Mouse (Mus musculus): ENCODE measurements around the gene Spred2. TPM values are rescaled to one million over a fixed set of nuclear protein-coding genes. Genes with fewer than 3 reads are reported as not detected.

The Spred2 gene
- polyA plus RNA-seq, 1 experiment from 2014 or later, result 7.0 TPM

DNA sequence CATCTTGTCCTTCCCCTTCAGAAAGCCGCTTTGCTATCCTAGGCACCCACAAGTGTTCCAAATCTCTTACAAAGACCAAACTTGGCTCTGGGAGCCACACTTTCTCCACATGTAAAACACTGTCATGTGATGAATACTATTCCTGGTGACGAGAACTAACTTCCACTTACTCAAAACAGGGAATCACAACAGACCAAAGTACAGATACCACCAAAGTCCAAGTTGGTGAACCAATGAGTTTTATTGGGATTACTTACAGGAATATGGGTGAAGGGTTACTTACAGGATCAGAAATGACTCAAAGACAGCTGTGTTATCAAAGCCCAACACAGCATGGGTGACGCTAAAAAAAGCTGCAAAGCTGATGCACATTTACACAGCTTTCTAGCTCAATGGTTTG lies 30.9 kb upstream of the Spred2 start:
- H3K4me1 ChIP-seq (ENCODE audit: insufficient read depth), result 0 out of 2 replicates have a peak, but pooled peaks cover 3% of the 10 kb centered on the region
- no peak overlapping the region for H3K9ac ChIP-seq
- H3K27me3 ChIP-seq (ENCODE audit: insufficient read depth, low read length), result no peaks in the 10 kb centered on the region
- no peak for DNase-seq
- no peak overlapping the region for H3K4me3 ChIP-seq (ENCODE audit: low read depth, low read length)
- no peak for ATAC-seq (ENCODE audit: insufficient read depth)
- no peak overlapping the region for H3K4me2 ChIP-seq
- WGBS, result 88% methylated on average over 3 of the region's 3 CpGs
- no peak overlapping the region for H3K27ac ChIP-seq (ENCODE audit: low read depth)
- H3K9me3 ChIP-seq (ENCODE audit: low read depth, low read length), result no peaks in the 10 kb centered on the region
- H3K36me3 ChIP-seq (ENCODE audit: insufficient read depth), result no peaks in the 10 kb centered on the region
- no peak for TF ChIP-seq CTCF (IDR thresholded peaks at IDR 0.05; ENCODE audit: low read depth)

GRCm38 (mm10) chr11:19899621-19900020 lies 24.6 kb upstream of the Spred2 start:
- WGBS, result 63% methylated on average over 5 of the region's 5 CpGs
- no peaks in the 10 kb centered on the region; the same call in 1 of the 2 replicates for H3K9me3 ChIP-seq (ENCODE audit: low read depth, low read length)
- no peak overlapping the region for H3K4me3 ChIP-seq (ENCODE audit: low read depth, low read length)
- H3K4me2 ChIP-seq, result no peak overlapping the region
- H3K9ac ChIP-seq, result no peak overlapping the region
- TF ChIP-seq CTCF (IDR thresholded peaks at IDR 0.05; ENCODE audit: low read depth), result no peak
- H3K4me1 ChIP-seq (ENCODE audit: insufficient read depth), result no peaks in the 10 kb centered on the region
- H3K36me3 ChIP-seq (ENCODE audit: insufficient read depth), result no peaks in the 10 kb centered on the region
- no peak for DNase-seq
- ATAC-seq (ENCODE audit: insufficient read depth), result no peak
- no peaks in the 10 kb centered on the region for H3K27me3 ChIP-seq (ENCODE audit: insufficient read depth, low read length)
- H3K27ac ChIP-seq (ENCODE audit: low read depth), result no peak overlapping the region

DNA sequence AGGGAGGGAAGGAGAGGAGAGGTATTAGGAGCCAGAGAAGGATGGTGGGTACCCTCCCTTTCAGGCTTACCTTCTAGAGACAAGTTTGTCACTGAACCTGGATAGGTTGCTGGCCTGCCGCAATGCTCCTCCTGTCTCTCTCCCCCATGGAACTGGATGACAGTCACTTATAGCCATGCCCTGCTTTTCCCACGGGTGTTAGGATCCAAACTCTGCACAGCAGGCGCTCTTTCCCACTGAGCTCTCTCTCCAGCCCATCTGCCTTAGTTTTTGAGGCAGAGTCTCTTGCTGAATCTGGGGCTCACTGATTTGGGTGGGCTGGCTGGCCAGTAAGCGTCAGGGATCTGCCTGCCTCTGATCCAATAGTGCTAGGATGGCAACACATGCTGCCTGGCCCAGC lies 23.5 kb upstream of the Spred2 start:
- H3K27ac ChIP-seq (ENCODE audit: low read depth), result no peak overlapping the region
- WGBS, result 72% methylated on average over 4 of the region's 4 CpGs
- no peaks in the 10 kb centered on the region; the same call in 1 of the 2 replicates for H3K9me3 ChIP-seq (ENCODE audit: low read depth, low read length)
- ATAC-seq (ENCODE audit: insufficient read depth) (no peak), DNase-seq (no peak)
- no peaks in the 10 kb centered on the region for H3K27me3 ChIP-seq (ENCODE audit: insufficient read depth, low read length)
- no peaks in the 10 kb centered on the region for H3K36me3 ChIP-seq (ENCODE audit: insufficient read depth)
- TF ChIP-seq CTCF (IDR thresholded peaks at IDR 0.05; ENCODE audit: low read depth), result no peak
- H3K9ac ChIP-seq, result no peak overlapping the region
- H3K4me3 ChIP-seq (ENCODE audit: low read depth, low read length), result no peak overlapping the region
- no peaks in the 10 kb centered on the region for H3K4me1 ChIP-seq (ENCODE audit: insufficient read depth)
- no peak overlapping the region for H3K4me2 ChIP-seq

- H3K4me1 ChIP-seq (ENCODE audit: insufficient read depth), result no peaks in the 10 kb centered on the region
- no peak overlapping the region for H3K4me2 ChIP-seq
- no peaks in the 10 kb centered on the region for H3K9me3 ChIP-seq (ENCODE audit: low read depth, low read length)
- 85% methylated on average over 3 of the region's 3 CpGs for WGBS
- no peak overlapping the region for H3K4me3 ChIP-seq (ENCODE audit: low read depth, low read length)
- H3K27ac ChIP-seq (ENCODE audit: low read depth), result no peak overlapping the region
- no peaks in the 10 kb centered on the region for H3K27me3 ChIP-seq (ENCODE audit: insufficient read depth, low read length)
- H3K36me3 ChIP-seq (ENCODE audit: insufficient read depth), result no peaks in the 10 kb centered on the region
- no peak overlapping the region for H3K9ac ChIP-seq
- TF ChIP-seq CTCF (IDR thresholded peaks at IDR 0.05; ENCODE audit: low read depth), result no peak
- DNase-seq (no peak), ATAC-seq (ENCODE audit: insufficient read depth) (no peak)
Measured at GRCm38 (mm10) chr11:19911216-19911615, 13.0 kb upstream of the Spred2 start.

GRCm38 (mm10) chr11:19912179-19912578 lies 12.0 kb upstream of the Spred2 start:
- 56% methylated on average over 6 of the region's 6 CpGs for WGBS
- no peak for ATAC-seq (ENCODE audit: insufficient read depth)
- Histone ChIP-seq H3K36me3 (ENCODE audit: insufficient read depth) (no peaks in the 10 kb centered on the region), H3K4me2 (no peak overlapping the region), H3K9ac (no peak overlapping the region), H3K27me3 (ENCODE audit: insufficient read depth, low read length) (no peaks in the 10 kb centered on the region), H3K27ac (ENCODE audit: low read depth) (no peak overlapping the region), H3K9me3 (ENCODE audit: low read depth, low read length) (no peaks in the 10 kb centered on the region), H3K4me1 (ENCODE audit: insufficient read depth) (no peaks in the 10 kb centered on the region), H3K4me3 (ENCODE audit: low read depth, low read length) (no peak overlapping the region)
- DNase-seq, result no peak
- no peak for TF ChIP-seq CTCF (IDR thresholded peaks at IDR 0.05; ENCODE audit: low read depth)

GRCm38 (mm10) chr11:19912661-19913060 lies 11.5 kb upstream of the Spred2 start:
- H3K4me3 ChIP-seq (ENCODE audit: low read depth, low read length), result no peak overlapping the region
- H3K9ac ChIP-seq, result no peak overlapping the region
- no peak for ATAC-seq (ENCODE audit: insufficient read depth)
- 91% methylated on average over 5 of the region's 5 CpGs for WGBS
- DNase-seq, result no peak
- no peaks in the 10 kb centered on the region for H3K36me3 ChIP-seq (ENCODE audit: insufficient read depth)
- H3K27me3 ChIP-seq (ENCODE audit: insufficient read depth, low read length), result no peaks in the 10 kb centered on the region
- peak; percentile 34 for TF ChIP-seq CTCF (IDR thresholded peaks at IDR 0.05; ENCODE audit: low read depth)
- no peaks in the 10 kb centered on the region for H3K9me3 ChIP-seq (ENCODE audit: low read depth, low read length)
- no peaks in the 10 kb centered on the region for H3K4me1 ChIP-seq (ENCODE audit: insufficient read depth)
- no peak overlapping the region for H3K4me2 ChIP-seq
- H3K27ac ChIP-seq (ENCODE audit: low read depth), result no peak overlapping the region

GRCm38 (mm10) chr11:19913761-19914160 lies 10.4 kb upstream of the Spred2 start:
- Histone ChIP-seq H3K4me1 (ENCODE audit: insufficient read depth) (no peaks in the 10 kb centered on the region), H3K4me3 (ENCODE audit: low read depth, low read length) (no peak overlapping the region), H3K27ac (ENCODE audit: low read depth) (no peak overlapping the region), H3K9me3 (ENCODE audit: low read depth, low read length) (no peaks in the 10 kb centered on the region), H3K36me3 (ENCODE audit: insufficient read depth) (no peaks in the 10 kb centered on the region), H3K4me2 (no peak overlapping the region), H3K9ac (no peak overlapping the region), H3K27me3 (ENCODE audit: insufficient read depth, low read length) (no peaks in the 10 kb centered on the region)
- DNase-seq, result no peak
- no peak for TF ChIP-seq CTCF (IDR thresholded peaks at IDR 0.05; ENCODE audit: low read depth)
- 89% methylated on average over 4 of the region's 4 CpGs for WGBS
- no peak for ATAC-seq (ENCODE audit: insufficient read depth)
